Mouse (Mus musculus): ENCODE results near the gene Atl3.
"Not testable (repeated sequence)": the region's sequence is repeated elsewhere in the genome, so short reads cannot be mapped to it uniquely, and the experiment has no call there.

Gene Atl3

DNA sequence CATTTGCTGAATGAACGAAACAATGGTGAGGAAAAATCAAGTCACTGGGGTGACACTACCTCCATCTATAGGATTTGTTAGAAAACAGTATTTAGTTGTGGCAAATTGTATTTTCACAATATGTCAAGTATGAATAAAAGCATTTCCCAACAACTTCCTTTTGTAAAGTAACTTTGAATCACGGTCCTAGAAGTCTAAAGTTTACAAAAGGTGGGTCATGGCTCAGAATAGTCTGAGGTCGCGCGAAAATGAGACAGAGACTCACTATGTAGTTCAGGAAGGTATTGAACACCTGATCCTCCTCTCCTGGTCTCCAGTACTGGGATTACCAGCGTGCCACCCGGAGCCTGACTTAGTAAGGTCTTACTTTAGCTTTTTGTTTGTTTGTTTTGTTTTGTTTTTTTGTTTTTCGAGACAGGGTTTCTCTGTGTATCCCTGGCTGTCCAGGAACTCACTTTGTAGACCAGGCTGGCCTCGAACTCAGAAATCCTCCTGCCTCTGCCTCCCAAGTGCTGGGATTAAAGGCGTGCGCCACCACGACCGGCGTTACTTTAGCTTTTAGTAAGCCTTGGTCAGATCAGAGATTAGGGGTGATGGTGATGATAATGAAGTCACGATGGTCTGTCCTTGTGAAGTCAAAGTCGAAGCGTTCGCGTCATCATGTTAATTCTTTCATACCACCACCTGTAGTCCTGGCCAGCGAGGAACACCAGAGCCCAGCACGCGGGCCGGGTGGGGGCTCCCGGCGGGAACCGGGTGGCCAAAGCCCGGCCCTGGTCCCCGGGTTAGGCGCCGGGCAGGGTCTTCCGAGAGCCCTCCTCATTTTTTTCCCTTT is at the start of gene Atl3:
Gene Atl3 (plus strand): TSS at position 689 of the 835 bp plus-strand sequence.
- peak; percentile 15 for DNase-seq

DNA sequence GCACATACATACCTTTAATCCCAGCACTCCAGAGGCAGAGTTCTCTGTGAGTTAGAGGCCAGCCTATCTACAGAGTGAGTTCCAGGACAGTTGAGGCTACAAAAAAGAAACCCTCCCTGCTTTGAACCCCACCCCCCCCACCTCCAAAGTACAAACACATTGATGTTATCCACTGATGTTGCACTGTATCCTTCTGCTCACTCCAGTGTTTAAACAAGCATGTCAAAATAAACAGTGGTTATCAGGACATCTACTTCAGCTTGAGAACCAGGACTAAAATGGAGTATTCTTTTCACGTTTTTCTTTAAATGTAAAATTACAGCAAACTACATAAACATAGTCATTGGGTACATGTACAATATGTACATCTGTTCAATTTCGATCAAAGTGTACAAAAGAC is 48.7 kb upstream of the Atl3 start:
- DNase-seq, result no peak

DNA sequence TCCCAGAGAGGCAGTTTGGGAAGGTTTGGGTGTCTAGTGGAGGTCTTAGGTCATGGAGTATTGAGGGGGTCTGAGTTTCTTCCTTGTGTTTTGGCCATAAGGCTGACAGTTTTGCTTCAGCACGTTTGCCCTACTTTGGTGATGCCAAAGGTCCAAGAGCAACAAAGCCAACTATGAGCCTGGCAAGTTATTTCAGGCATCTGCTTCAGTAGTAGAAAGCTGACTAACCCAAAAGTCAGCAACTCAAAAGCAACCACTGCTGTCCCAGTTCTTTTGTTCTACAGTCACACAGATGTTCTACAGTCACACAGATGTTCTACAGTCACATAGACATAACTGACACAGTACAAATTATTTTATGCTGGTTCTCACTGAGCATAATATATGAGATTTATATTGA is 48.2 kb upstream of the Atl3 start:
- DNase-seq, result peak; percentile 29

DNA sequence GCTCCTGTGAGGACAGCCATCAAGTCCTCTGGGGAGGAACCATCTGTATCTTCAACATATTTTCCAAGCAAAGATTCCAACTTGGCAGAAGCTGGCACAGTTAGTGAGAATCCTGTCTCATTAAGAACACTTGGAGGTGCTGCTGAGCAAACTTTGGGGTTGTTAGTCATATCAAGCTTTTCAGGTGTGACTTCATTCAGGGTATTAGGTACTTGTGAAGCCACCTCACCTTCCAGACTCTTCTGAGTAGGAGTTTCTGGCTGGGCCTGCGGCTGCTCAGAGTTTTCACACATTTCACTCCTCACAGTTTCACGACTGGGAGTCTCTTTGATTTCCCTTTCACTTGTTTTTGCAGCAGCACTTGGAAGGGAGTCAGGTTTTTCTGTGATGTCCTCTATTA is 37.0 kb upstream of the Atl3 start:
- DNase-seq, result no peak

DNA sequence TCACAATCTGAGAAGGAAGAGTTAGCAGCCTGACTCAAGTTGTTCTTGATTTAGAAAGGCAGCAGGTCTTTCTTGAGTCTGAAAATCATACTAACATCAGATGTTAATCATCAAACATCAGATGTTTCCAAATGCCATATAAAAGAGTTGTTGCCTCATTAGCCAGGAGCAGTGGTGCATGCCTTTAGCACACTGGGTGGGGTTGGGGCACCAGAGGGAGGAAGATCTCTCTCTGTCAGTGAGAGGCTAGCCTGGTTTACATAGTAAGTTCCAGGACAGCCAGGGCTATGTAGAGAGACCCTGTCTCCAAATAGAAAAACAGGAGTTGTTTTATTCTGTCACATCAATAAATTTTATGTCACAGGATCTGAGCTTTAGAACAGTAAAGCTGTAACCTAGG is 34.9 kb upstream of the Atl3 start:
- DNase-seq, result no peak

DNA sequence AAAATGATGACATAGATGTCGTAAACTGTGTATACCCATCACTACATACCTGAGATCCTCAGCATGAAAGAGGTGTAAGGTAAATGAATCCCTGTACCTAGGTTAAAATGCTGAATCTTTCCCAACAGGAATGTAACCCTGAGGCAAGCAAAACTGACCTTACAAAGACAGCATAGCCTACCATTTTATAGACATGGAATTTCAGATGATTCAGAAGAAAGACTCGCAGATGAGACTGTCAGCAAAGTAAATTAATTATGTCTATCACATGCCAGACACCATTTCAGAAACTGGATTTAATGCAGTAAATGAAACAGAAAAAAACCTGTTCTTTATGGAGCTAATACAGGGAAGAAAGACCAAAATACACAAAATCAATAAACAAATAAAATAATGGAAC is 34.5 kb upstream of the Atl3 start:
- DNase-seq, result no peak

DNA sequence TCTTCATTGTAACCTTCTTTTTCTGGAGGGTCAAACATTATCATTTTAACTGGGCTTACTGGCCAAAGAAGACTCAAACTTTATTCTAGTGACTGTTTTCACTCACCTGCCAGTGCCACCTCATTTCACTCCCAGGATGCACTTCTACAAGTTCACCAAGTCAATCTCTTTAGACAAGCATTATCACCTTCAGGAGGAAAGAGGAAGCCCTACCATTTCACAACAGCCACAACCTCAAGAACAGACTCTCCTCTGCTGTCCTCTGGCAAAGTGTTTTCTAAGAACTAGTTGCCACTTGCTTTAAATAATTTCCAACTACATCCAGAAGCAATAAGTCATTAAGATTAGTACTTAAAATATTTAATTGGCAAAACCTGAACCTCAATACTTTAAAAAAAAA is 25.9 kb upstream of the Atl3 start:
- DNase-seq, result no peak

DNA sequence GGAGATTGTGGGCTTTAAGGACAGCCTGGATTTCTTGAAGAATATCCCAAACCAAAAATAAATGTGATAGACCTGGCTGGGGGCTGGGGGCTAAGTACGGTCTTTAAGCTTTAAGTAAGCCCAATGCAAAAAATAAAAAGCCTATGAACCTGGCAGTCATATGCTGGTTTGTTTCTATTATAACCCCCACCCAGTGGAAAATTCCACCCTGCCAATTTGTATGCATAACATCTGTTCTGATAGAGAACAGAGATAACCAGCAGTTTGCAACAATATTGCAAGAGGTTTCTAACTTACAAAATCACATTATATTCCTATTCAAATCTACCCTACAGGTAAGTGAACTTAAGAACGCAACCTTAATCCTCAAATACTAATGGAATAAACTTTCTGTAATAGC is 23.2 kb upstream of the Atl3 start:
- no peak for DNase-seq

DNA sequence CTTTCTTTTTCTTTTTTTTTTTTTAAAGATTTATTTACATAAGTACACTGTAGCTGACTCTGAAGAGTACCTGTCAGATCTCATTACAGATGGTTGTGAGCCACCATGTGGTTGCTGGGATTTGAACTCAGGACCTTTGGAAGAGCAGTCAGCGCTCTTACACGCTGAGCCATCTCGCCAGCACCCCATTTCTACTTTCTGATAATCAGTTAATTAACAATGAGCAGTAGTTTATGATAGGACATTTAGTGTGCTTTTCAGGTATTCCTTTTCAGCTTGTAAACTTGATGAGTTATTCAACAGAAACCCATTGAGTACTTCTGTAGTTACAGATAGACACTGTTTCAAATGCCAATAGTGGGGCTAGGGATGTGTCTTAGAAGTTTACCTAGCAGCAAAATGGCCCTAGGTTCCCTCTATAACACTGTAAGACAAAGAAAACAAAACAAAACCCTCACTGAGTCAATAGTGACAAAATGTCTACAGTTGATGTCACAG is 14.0 kb upstream of the Atl3 start:
- DNase-seq, result no peak

DNA sequence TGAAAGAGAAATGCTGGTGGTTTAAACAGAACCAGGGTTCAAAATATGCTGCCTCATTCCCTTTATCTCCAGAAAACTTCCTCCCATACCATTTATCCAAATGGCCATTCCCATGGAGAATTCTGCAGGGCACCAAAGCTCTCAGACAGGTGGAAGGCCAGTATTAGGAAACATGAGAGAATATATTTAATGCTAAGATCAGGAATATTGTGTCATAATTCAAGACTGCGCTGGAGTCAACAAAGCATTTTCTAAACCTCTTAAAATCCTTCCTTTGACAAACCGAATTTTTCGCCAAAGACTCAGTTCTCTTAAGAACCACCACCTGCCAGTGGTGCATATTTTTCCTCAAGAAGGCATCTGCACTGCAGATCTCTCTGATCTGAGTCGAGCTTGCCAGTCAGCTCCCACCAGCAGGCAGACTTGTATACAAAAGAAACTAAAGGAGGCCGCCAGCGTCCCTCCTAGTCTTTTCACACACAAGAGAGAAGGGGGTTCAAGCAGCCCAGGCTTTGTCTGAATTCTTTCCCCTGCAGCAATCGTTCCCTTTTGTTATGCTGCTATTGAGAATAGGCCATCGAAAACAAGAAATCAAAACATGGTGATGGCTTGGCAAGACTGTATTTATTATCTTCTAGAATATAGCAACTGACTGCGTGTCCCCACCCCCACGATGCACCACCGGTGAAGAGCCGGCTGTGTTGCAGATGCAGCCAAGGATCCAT is 12.1 kb upstream of the Atl3 start:
- DNase-seq, result peak; percentile 68

DNA sequence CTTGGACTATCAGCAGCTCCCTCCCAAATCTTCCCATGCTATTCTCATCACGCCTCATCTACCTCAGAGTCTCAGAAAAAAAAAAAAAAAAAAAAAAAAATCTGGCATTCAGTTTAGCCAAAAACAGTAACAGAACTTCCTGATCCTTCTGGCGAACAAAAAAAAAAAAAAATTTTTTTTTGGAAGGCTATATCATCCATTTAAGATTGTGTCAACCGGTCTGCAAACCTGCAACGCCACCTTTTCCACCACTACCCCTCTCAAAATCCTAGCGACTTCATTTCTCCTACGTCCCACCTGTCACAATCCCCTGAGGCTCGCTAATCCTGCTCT is 11.6 kb upstream of the Atl3 start:
- DNase-seq, result no peak

DNA sequence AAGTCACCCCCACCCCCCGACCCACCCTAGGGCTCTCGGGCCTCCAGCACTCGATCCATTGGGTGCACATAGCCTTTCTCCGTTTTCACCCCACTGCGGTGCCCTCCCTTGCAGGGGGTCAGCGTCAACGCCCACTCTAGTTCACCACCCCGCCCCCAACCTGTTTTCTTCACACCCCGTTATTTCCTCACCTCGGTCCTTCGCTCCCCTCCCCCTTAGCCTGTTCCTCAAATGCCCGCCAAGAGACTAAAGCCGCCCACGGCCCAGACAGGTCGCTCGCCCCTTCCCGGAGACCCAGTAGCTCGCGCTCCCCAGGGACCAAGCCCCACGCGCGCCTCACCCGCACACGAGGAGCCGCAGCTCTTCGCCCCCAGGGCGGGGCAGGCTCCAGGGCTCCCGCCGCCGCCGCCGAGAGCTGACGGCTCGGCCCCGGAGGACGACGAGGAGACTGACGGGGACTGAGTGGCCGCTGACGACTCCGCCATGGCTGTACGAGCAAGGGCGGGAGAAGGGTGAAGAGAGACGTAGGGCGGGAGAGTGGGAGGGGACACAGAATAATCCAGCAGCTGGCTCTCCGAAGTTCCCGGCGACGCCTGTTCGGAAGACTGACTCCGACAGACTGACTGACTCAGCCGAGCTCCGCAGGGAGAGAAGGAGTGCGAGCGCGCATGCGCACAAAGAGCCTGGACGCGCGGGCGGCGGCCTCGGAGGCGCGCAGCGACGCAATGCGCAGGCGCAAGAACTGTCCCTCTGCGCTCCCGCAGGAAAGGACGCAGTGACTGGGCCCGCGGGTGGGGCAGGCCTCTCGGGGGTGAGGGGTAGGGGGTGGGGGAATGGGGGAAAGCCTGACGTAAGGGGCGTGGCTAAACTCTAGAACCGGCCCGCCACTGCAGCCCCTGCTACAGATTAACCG is 11.0 kb upstream of the Atl3 start, which contains the start of gene Rtn3:
Gene Rtn3 (minus strand): TSS at position 683 of the 913 bp plus-strand sequence.
- peak; percentile 98 for DNase-seq

DNA sequence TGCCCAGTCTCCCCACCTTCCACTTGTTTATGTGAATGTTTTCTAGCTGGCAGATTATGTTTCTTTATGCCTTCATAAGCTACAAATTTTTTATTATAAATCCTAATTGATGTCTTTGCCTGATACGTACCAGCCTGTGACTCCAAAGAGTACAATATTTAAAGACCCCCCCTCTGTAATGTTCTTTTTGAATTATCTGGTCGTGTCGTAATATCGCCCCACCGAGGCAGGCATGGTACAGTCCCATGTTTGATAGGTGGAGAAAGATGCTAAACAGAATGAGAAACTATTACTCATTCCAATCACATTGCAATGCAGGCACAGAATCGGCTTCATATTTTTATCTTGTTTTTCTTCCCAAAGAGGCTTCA is 10.3 kb upstream of the Atl3 start:
- peak; percentile 63 for DNase-seq

DNA sequence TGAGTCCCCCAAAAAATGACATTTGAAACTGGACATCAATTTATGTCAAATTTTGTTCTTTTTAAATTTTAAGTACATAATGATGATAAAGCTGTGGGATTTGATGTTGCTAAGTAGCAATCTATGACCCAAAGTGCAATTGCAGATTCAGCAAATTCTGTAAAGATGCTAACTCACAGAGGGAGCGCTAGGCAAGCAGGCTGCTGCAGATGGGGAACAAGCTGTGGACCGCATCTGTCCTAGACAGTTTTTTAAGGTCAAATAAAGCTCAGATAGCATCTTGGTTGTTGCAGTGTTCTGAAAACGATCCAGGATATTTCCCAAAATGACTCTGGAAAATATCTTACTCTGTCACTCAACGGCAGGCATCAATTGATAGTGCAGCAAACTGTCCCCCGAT is 9.8 kb upstream of the Atl3 start:
- no peak for DNase-seq

DNA sequence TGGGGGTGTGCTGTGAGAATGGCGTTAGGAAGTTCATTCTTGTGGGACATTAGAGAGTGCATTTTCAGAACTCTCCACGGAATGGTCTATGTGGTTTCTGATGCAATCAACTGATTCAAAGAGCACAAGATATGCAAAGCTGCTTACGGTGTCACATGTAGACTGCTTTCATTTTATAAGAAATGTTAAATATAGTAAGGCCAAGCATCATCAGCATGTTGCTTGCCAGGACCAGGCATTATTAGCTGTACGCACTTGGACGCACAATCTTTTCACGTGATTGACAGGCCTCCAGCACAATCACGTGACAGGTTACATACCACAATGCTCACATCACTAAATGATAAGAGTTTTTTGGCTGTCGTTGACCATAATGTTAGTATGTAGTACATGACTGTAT is 6.2 kb upstream of the Atl3 start:
- DNase-seq, result no peak

DNA sequence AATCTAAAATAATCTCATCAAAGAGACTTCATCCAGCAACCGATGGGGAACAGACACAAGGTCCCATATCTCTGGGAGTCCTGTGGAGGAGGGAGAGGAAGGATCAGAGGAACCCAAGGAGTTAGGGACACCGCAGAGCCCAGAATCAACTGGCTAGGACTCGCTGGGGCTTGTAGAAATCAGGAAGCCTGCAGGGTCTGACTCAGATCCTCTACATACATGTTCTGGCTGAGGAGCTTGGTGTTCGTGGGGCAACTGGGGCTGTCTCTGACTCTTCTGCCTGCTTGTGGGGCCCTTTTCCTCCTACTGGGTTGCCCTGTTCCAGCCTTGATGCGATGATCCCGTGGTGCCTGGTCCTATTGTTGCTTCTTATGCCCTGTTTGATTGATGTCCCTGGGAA is 1.9 kb upstream of the Atl3 start:
- DNase-seq, result no peak

DNA sequence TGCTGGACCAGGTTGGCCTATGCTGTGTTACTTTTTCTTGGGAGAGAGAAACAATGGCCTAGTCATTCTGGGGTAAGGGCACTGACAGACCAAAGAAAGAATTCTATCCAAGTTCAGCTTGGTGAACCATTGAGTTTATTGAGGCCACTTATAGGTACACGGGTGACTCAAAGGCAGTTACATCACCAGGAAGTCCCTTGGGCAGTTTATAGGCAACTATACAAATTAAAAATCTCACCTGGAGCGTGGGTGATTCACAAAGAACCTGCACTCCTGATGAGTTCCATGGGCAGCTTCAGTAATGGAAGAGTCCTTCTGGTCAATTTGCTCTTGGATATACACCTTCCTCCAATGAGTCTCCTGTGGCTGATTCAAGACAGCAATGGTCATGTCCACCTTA is 1.2 kb upstream of the Atl3 start:
- no peak for DNase-seq

DNA sequence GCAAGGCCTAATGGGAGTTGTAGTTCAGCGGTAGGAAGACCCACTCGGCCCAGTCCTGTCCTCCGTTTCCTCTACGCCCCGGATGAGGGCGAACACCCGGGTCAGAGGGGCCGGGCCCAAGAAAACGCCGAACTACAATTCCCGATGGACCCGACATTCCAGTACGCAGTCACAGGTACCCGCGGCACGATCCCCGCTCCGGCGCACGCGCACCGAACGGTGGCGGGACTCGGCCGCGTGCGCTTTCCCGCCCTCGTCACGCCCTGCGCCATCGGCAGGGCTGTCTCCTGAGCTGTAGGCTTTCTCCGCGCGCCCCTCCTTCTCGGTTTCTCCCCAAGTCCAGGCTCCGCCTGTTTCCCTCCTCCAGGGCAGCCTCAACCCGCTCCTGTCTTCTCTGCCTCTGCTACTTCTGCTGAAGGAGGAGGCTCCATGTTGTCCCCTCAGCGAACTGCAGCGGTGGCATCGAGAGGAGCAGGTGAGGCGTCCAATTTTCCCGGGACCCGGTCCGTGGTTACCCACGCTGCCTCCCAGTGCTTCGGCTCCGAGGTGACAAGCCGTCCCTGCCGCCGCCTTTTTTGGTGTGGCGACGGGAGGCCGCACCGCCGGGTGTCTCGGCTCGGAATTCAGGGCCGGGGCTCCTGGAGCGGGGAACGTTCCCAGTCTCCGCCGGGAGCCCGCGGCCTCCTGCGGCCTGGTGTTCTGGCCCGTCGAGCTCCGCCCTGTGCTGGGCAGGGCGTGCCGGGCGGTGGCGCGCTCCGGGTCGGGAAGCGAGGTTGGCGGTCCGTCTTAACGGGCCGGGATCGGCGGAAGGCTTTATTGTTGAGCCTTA is 561 bp downstream of the Atl3 start:
- peak; percentile 88 for DNase-seq

DNA sequence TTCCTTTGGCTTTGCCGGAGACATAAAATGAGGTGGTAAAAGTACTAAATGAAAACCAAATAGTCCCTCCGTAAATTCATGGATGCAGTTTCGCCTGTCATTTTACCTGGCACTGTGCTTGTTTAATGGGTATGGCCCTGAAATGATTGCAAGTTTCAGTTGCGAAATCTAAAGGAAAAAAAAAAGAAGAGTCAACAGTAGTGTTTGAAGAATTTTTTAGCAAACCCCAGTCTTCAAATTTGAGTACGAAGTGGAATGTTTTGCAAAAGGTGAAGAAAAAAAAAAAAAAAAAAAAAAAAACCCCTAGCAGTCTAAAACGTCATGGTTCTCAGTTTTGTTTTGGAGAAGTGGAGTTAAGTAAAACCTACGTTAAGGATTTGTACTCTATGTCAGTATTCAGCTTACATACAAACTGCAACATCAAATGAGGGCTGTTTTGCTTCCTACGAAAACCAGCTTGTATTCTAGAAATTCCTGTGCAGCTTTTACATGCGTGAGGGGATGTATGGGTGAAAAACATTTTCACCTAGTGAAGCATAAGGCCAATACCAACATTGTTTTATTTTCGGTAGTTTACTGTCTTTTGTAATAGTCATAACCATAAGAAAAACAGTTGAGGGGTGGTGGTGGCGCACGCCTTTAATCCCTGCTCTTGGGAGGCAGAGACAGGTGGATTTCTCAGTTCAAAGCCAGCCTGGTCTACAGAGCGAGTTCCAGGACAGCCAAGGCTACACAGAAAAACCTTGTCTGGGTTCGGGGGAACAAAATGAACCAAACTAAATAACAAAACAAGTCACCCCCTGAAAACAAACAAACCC is 1.6 kb downstream of the Atl3 start:
- DNase-seq, result peak; percentile 29

DNA sequence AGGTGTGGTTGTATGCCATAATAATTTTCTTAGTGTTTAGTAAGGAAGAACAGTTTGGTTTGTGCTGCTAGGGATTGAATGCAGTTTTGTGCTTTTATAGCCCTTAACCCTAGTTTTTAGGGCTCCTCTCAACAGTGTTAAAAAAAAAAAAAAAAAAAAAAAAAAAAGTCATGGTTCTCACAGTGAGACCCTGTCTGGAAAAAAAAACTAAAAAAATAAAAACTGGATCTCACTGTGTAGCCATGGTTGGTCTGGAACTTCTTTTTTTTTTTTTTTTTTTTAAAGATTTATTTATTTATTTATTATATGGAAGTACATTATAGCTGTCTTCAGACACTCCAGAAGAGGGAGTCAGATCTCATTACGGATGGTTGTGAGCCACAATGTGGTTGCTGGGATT is 2.2 kb downstream of the Atl3 start:
- DNase-seq, result not testable (repeated sequence)

DNA sequence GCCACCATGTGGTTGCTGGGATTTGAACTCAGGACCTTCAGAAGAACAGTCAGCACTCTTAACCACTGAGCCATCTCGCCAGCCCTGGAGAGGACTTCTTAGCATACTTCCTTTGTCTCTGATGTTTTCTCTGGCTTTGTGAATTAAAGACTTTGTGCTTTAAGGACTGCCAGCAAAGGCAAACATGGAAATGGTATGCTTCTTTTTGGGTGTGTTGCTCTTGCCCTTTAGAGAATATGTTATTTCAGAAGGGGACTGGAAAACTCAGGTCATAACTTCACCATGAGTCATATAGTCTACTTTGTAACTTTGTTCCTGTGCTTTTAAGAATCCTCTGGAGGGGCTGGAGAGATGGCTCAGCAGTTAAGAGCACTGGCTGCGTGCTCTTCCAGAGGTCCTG is 5.0 kb downstream of the Atl3 start:
- DNase-seq, result no peak

DNA sequence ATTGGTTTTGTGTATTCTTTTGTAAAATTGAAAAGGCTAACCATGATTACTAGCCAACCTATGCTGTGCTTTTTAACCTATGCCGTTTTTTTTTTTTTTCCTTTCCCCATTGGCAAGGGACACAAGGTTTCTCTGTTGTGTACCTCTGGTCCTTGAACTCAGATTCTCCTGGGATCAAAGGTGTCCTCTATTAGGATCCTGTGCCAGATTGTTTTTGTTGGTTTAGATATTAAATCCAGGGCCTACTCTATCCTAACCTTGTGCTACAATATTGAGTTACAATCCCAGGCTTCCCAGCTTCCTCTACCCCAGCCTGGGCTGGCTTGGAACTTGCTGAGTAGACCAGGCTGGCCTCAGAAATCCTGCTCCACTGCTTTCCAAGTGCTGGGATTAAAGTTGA is 6.9 kb downstream of the Atl3 start:
- DNase-seq, result no peak

All from thymus, postnatal 4 days (tissue).